Mouse (Mus musculus) lung, embryonic 15.5 days (tissue): Measurements from ENCODE around the gene Mpzl2. TPM values are rescaled to one million over a fixed set of nuclear protein-coding genes. Genes with fewer than 3 reads are reported as not detected.

Experiments
- ATAC-seq: fragments of 200-750 bp; cut with Nextera tagmentation; 2 replicates; pipeline ENCODE4 v1.8.0; 2017; ENCODE audit warnings: moderate number of reproducible peaks, borderline replicate concordance; ENCODE audit not compliant: low FRiP score, low TSS enrichment; ENCODE audit errors: extremely low read depth
- H3K27ac ChIP-seq: fragments of 300-500 bp; sonication (generic); 2 replicates; pipeline ENCODE4 v1.5.1; 2015; ENCODE audit warnings: moderate library complexity, mild to moderate bottlenecking, inconsistent platforms
- H3K27me3 ChIP-seq: fragments of 300-500 bp; sonication (generic); 2 replicates; pipeline ENCODE4 v1.6.1; 2015; ENCODE audit warnings: inconsistent platforms
- H3K36me3 ChIP-seq: fragments of 300-500 bp; sonication (generic); 2 replicates; pipeline ENCODE4 v1.6.1; 2015; ENCODE audit warnings: inconsistent platforms
- H3K4me1 ChIP-seq: fragments of 300-500 bp; sonication (generic); 2 replicates; pipeline ENCODE4 v1.6.1; 2015; ENCODE audit warnings: inconsistent platforms
- H3K4me2 ChIP-seq: fragments of 300-500 bp; sonication (generic); 2 replicates; pipeline ENCODE4 v1.6.1; 2015; ENCODE audit warnings: inconsistent platforms, mild to moderate bottlenecking, moderate library complexity
- H3K4me3 ChIP-seq: fragments of 300-500 bp; sonication (generic); 2 replicates; pipeline ENCODE4 v1.5.1; 2015; ENCODE audit warnings: mild to moderate bottlenecking, inconsistent platforms
- H3K9ac ChIP-seq: fragments of 300-500 bp; sonication (generic); 2 replicates; pipeline ENCODE4 v1.6.1; 2015; ENCODE audit warnings: inconsistent platforms
- H3K9me3 ChIP-seq: fragments of 300-500 bp; sonication (generic); 2 replicates; pipeline ENCODE4 v1.6.1; 2016; ENCODE audit warnings: inconsistent platforms
- WGBS: fragments of 180-500 bp; shearing (Covaris S2); methylation state at CpG from one replicate; pipeline ENCODE4 v1.1.7; 2015; 5-methylcytosine and 5-hydroxymethylcytosine counted together
- polyA plus RNA-seq: library from polyadenylated mRNA; unstranded; fragments of >200 nt; fragmentation: Nextera tagmentation; extraction: Ambion mirVana; gene quantifications from 2 replicates; pipeline ENCODE4 v1.2.1, GENCODE M21; 2015

Mpzl2 gene
- polyA plus RNA-seq, 1 experiment from 2014 or later = 15.8 TPM

DNA sequence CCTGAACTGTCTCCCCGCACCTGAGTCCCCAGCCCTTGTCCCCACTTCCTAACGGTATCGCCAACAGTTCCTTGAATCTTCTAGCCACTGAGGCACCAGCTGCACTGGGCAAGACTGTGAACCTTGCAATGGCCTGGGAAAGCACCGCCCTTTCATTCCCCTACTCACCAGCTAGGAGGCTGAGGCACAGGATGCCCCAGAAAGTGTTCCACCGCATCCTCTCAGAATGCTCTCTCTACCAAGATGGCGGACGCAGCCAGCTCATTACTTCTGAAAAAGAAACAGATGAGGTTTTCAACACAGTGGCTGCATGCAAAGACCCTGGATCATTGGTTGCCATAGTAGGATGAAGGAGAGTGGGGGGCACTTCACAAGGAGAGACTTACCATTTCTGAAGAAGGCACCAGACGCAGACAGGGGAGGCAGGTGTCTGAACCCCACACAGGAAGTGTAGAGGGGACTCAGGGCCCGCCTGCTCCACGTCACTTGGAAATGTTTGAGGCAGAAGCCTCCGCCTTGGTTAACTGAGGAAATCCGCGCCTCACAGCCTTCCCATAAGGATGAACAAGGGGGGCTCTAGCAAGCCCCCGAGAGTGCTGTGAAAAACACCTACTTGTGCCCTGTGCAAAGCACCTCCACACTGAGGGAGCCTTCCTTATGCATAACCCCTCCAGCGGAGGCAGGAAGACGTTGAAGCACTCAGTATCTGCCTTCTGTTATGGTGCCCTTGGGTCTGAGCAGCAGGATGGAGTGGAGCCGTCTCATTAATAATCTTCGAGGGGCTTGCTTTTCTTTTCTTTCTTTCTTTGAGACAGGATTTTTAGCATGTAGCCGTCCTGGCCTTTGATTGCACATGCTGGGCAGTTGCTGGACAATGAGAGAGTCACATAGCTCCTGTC lies 30.2 kb upstream of the Mpzl2 start, which contains the start of gene Cd3e:
TSS of gene Cd3e (minus strand) at position 448 of the 899 bp plus-strand sequence.
- no peak for ATAC-seq
- H3K27me3 ChIP-seq = no peaks in the 10 kb centered on the region
- H3K27ac ChIP-seq = no peak within 1 kb of the TSS
- no peaks in the 10 kb centered on the region for H3K4me1 ChIP-seq
- H3K36me3 ChIP-seq = no peaks in the 10 kb centered on the region
- no peaks in the 10 kb centered on the region for H3K9me3 ChIP-seq
- no peak within 1 kb of the TSS for H3K4me3 ChIP-seq
- 81% methylated on average over 19 of the region's 19 CpGs for WGBS
- no peak within 1 kb of the TSS for H3K4me2 ChIP-seq
- H3K9ac ChIP-seq = no peak within 1 kb of the TSS

DNA sequence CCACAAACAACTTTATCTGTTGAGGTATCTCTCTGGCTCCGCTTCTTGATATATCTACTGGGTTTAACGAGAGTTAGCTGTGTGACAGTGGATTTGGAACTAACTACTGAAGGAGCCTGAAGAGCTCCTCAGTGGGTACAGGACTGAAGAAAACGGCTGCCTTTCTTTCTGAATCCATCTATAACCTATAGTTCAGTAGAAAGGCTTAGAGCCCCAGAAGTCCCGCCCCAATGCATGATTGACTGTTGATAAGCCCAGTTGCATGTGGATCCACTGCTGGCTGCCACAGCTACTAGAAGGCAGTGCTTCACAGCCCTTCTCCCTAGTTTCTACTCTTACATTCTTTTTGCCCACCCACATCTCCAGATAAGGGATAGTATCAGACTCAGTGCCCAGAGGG lies 29.1 kb upstream of the Mpzl2 start:
- Histone ChIP-seq H3K36me3 (no peaks in the 10 kb centered on the region), H3K4me2 (no peak overlapping the region), H3K27ac (no peak overlapping the region), H3K9me3 (no peaks in the 10 kb centered on the region), H3K9ac (no peak overlapping the region), H3K4me3 (no peak overlapping the region), H3K27me3 (no peaks in the 10 kb centered on the region), H3K4me1 (no peaks in the 10 kb centered on the region)
- WGBS = 61% methylated on average over 4 of the region's 4 CpGs
- no peak for ATAC-seq

DNA sequence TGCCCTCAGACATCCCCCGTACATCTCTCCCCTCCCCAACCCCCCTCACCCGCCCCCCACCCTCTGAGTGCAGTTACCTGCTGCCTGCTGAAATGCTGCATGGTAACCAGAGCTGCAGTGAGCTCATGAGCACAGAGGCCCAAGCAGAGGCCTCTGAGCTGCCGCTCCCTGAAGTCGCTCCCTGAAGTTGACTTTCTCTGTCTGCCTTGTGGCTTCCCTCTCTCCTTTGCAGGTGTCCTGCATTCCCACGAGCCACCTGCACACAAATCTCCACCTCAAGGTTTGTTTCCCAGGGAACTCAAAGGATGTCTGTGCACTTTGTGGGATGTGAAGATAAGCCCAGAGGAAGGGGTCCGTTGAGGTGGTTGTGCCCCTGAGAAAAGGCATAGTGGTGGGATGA lies 28.3 kb upstream of the Mpzl2 start:
- Histone ChIP-seq H3K4me1 (no peaks in the 10 kb centered on the region), H3K4me3 (no peak overlapping the region), H3K27ac (no peak overlapping the region), H3K9me3 (no peaks in the 10 kb centered on the region), H3K4me2 (no peak overlapping the region), H3K36me3 (no peaks in the 10 kb centered on the region), H3K27me3 (no peaks in the 10 kb centered on the region), H3K9ac (no peak overlapping the region)
- no peak for ATAC-seq
- WGBS = 33% methylated on average over 6 of the region's 6 CpGs

DNA sequence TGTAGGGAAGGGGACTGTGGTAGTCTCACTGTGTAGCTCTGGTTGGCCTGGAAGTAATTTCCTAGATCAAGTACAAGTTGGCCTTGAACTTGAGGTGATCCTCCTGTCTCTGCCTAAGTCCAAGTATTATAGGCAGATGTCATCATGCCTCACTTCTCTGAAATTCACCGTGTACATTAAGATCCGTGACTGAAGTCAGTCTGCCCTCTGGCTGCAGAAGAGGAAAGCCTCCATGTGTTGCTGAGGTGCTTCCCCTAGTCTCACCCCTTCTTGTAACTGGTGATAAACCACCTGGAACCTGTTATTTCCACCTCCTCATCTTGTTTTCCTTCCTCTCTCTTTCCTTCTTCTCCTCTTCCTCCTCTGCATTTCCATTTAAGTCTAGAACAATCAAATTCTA lies 24.7 kb upstream of the Mpzl2 start:
- H3K4me3 ChIP-seq = no peak overlapping the region
- no peaks in the 10 kb centered on the region for H3K4me1 ChIP-seq
- no peak overlapping the region for H3K27ac ChIP-seq
- no peak overlapping the region for H3K9ac ChIP-seq
- H3K4me2 ChIP-seq = no peak overlapping the region
- H3K36me3 ChIP-seq = no peaks in the 10 kb centered on the region
- WGBS = 22% methylated on average over 2 of the region's 2 CpGs
- no peaks in the 10 kb centered on the region for H3K9me3 ChIP-seq
- no peaks in the 10 kb centered on the region for H3K27me3 ChIP-seq
- ATAC-seq = no peak

DNA sequence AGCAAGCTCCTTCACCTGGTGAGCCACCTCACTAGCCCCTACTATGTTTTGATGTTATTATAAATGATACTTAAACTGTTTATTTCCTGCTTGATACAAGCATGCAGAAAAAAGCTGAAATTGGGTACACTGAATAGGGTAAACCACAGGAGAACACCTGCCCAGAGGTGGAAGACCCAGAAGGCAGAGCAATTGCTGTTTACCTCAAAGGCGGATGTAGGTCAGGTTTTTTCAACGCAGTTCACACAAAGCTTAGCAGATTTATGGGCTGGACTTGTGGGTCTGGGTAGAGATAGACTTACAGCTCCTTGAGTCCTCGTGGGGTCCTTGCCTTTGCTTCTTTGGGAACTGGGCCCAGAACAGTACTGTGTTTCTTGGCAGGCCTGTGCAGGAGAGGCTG lies 23.8 kb upstream of the Mpzl2 start:
- no peaks in the 10 kb centered on the region for H3K4me1 ChIP-seq

DNA sequence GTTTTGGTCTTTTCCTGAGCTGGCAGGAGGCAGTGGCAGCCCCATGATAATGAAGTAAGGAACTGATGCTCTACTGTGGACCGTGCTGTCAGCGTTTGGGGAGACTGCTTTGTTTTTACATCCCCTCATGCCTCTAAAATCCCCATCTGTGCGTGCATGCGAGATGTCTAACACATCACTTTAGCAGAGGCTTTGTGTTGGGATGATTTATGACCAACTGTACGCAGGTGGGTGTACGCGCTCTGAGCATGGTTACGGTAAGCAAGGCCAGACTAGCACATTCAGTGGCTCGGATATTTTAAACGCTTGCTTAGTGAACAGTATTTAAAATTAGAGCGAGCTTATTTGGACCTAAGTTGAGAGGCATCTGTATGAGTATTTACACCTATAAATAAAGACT lies 21.6 kb upstream of the Mpzl2 start:
- no peaks in the 10 kb centered on the region for H3K27me3 ChIP-seq
- H3K4me1 ChIP-seq = no peaks in the 10 kb centered on the region
- H3K36me3 ChIP-seq = no peaks in the 10 kb centered on the region
- no peak for ATAC-seq
- WGBS = 78% methylated on average over 11 of the region's 11 CpGs
- H3K4me3 ChIP-seq = no peak overlapping the region
- no peak overlapping the region for H3K4me2 ChIP-seq
- no peaks in the 10 kb centered on the region for H3K9me3 ChIP-seq
- H3K27ac ChIP-seq = no peak overlapping the region
- no peak overlapping the region for H3K9ac ChIP-seq

More for the DNA sequence above, 23.8 kb upstream of the Mpzl2 start:
- no peaks in the 10 kb centered on the region for H3K36me3 ChIP-seq
- H3K9me3 ChIP-seq = no peaks in the 10 kb centered on the region
- no peak overlapping the region for H3K4me3 ChIP-seq
- H3K27me3 ChIP-seq = no peaks in the 10 kb centered on the region
- no peak overlapping the region for H3K4me2 ChIP-seq
- WGBS = 69% methylated on average over 3 of the region's 3 CpGs
- no peak for ATAC-seq
- H3K9ac ChIP-seq = no peak overlapping the region
- H3K27ac ChIP-seq = no peak overlapping the region

DNA sequence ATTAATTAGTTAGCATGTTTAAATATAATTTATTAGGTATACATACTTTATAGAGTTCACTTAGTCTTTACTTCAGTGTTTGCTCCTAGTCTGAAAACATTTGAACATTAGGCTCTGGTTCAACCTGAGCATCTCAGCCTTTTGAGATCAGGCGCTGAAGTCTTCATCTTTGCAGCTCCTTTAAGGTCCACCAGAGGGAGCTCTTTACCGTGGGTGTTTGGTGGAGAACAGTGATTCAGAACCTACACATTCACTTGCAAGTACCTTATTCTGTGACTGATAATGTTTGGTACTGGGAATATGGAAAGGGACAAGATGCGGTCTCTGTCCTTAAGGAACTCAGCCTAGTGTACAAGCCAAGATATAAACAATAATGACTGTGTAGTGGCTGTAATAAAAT lies 16.8 kb upstream of the Mpzl2 start:
- Histone ChIP-seq H3K4me3 (no peak overlapping the region), H3K4me2 (no peak overlapping the region), H3K36me3 (no peaks in the 10 kb centered on the region), H3K27me3 (no peaks in the 10 kb centered on the region), H3K27ac (no peak overlapping the region), H3K9me3 (no peaks in the 10 kb centered on the region), H3K9ac (no peak overlapping the region), H3K4me1 (no peaks in the 10 kb centered on the region)
- no peak for ATAC-seq
- 12% methylated on average over 3 of the region's 3 CpGs for WGBS

DNA sequence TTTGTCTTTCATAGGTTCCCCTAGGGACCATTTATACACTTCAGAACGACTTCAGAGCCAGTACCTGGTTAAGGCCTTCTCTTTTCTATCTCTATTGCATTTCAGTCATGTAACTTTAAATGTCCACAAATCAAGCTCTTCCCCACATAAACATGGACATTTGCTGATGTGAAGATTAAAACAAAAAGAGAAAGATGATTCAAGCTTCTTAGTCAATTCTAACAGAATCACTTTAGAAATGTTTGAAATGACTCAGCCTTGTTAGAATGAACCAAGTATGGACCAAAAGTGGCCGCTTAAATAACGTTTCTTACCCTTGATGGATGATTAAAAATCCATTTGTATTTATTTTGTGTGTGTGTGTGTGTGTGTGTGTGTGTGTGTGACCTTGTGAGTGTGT lies 16.0 kb upstream of the Mpzl2 start:
- no peak overlapping the region for H3K9ac ChIP-seq
- H3K36me3 ChIP-seq = no peaks in the 10 kb centered on the region
- no peaks in the 10 kb centered on the region for H3K27me3 ChIP-seq
- H3K4me2 ChIP-seq = no peak overlapping the region
- H3K9me3 ChIP-seq = no peaks in the 10 kb centered on the region
- 64% methylated on average over 3 of the region's 3 CpGs for WGBS
- no peak overlapping the region for H3K27ac ChIP-seq
- no peak for ATAC-seq
- no peaks in the 10 kb centered on the region for H3K4me1 ChIP-seq
- no peak overlapping the region for H3K4me3 ChIP-seq

DNA sequence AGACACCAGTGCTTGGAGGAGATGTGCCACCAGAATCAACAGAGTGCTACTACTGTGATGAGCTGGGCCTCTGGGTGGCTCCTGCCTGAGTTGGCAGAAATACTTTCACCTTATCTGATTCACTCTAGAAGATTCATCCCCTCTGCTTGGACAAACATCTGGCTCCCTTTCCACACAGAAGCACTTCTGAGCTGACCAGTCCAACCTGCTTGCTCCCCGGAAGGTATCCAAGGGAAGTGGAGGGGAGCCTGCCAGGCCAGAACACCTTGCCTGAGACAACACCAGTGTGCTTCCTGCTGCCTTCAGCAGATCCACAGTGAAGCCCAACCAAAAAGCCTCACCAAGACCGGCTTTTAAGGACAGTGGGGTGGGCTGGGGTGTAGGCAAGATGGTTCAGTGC lies 15.4 kb upstream of the Mpzl2 start:
- Histone ChIP-seq H3K4me3 (no peak overlapping the region), H3K9ac (no peak overlapping the region), H3K36me3 (no peaks in the 10 kb centered on the region), H3K4me1 (no peaks in the 10 kb centered on the region), H3K27me3 (no peaks in the 10 kb centered on the region), H3K9me3 (no peaks in the 10 kb centered on the region), H3K4me2 (no peak overlapping the region), H3K27ac (no peak overlapping the region)
- ATAC-seq = no peak
- 55% methylated on average over 2 of the region's 2 CpGs for WGBS

DNA sequence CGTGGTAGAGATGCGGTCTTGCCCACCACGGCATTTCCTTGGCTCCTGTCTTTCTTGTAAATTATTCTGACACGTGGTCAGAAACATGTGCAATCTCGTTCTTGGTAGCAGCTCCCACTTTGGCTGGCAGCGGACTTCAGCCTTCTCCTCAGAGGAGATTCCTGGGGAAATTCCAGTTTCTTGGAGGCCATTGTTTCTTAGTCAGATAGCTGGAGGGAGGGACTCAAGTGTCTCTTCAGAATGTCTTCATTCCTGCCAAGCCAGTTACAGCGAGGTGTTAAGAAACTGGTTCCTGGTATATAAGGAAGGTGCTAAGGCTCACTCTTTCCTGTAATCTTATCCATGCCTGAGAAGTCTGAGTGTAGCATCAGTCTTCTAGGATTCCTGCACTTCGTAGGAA lies 12.2 kb upstream of the Mpzl2 start:
- H3K9ac ChIP-seq = no peak overlapping the region
- H3K36me3 ChIP-seq = no peaks in the 10 kb centered on the region
- ATAC-seq = no peak
- H3K4me3 ChIP-seq = no peak overlapping the region
- H3K4me2 ChIP-seq = no peak overlapping the region
- no peaks in the 10 kb centered on the region for H3K9me3 ChIP-seq
- no peak overlapping the region for H3K27ac ChIP-seq
- no peaks in the 10 kb centered on the region for H3K27me3 ChIP-seq
- 54% methylated on average over 8 of the region's 8 CpGs for WGBS
- H3K4me1 ChIP-seq = no peaks in the 10 kb centered on the region

DNA sequence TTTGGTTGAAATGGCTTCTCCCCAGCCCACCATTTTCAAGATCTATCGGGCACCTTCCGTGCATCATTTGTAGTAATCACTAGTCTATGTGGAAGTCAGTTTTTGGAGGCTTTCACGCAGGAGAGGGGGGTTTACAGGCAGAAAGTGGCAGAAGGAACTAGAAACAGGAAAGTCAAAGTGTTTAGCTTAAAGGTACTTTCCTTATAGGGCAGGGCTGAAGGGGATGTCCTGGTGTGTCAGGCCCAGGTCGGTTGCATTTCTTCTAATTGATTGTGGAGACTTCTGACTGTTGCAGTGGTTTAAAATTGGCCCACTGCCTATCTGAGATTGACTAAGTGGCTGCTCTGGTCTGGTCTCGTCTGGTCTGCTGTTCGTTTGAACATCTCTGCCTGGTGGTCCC lies 9.3 kb upstream of the Mpzl2 start:
- Histone ChIP-seq H3K27me3 (no peaks in the 10 kb centered on the region), H3K36me3 (no peaks in the 10 kb centered on the region)
- no peak for ATAC-seq

DNA sequence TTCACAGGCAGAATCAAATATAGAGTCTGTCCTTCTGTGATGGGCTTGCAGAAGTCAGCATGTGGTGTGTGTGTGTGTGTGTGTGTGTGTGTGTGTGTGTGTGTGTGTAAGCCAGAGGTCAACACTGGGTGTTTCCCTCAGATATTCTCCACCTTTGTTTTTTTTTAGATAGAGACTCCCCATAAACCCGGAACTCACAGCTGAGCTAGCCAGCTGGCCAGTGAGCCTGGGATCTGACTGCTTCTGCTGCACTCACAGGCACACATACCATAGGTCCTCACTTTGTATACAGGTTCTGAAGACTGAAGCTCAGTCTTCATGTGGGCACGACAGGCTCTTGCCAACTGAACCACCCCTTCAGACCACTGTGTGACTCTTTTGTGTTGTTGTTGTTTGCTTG lies 7.3 kb upstream of the Mpzl2 start:
- Histone ChIP-seq H3K9me3 (no peaks in the 10 kb centered on the region), H3K4me3 (no peak overlapping the region), H3K27me3 (no peaks in the 10 kb centered on the region), H3K4me1 (no peaks in the 10 kb centered on the region), H3K36me3 (no peaks in the 10 kb centered on the region), H3K4me2 (no peak overlapping the region), H3K9ac (no peak overlapping the region), H3K27ac (no peak overlapping the region)
- no peak for ATAC-seq
- 47% methylated on average over 2 of the region's 2 CpGs for WGBS

More for the DNA sequence above, 9.3 kb upstream of the Mpzl2 start:
- Histone ChIP-seq H3K9ac (no peak overlapping the region), H3K4me1 (no peaks in the 10 kb centered on the region), H3K4me2 (no peak overlapping the region), H3K9me3 (no peaks in the 10 kb centered on the region), H3K4me3 (no peak overlapping the region), H3K27ac (no peak overlapping the region)
- 58% methylated on average over 6 of the region's 6 CpGs for WGBS
